Mouse (Mus musculus): Measurements from ENCODE around the gene Serpina3g.

- no peak for TF ChIP-seq POLR2A (IDR thresholded peaks at IDR 0.05; ENCODE audit: extremely low read depth, insufficient read depth, low read length)
- TF ChIP-seq CTCF (IDR thresholded peaks at IDR 0.05; ENCODE audit: extremely low read depth, insufficient read depth, low read length) = no peak
These were observed 46.8 kb upstream of the Serpina3g start for GRCm38 (mm10) chr12:104189246-104189645.

Measured in cortical plate, adult 2 months (tissue).